Mouse (Mus musculus): Measurements from ENCODE around the gene Ate1.

DNA sequence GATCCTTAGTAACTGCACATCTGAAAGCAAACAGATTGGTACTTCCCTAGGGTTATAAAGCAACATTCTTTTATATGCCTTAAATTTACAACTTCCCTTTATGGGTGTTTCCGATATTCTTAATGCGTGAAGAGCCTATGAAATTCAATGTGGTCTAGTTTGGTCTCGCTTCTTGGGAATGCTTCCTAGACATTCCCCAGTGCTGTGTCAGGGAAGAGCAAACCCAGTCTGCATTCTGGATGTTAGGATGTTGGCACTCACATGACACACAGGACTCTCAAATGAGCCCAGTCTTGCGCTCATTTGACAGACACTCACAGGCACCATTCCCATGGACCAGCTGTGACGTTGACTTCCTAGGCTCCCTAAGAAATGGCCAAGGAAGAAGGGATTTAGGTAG is 140.3 kb downstream of the Ate1 start:
- no peak for TF ChIP-seq CTCF (IDR thresholded peaks at IDR 0.05; ENCODE audit: insufficient read depth, low read depth, low read length)
- TF ChIP-seq POLR2A (IDR thresholded peaks at IDR 0.05; ENCODE audit: insufficient read depth, low read depth, low read length), result no peak
